Mouse (Mus musculus): ENCODE results near the gene Prdm16. TPM values are rescaled to one million over a fixed set of nuclear protein-coding genes. Genes with fewer than 3 reads are reported as not detected.

Prdm16 gene
- polyA plus RNA-seq, 1 experiment: not detected

DNA sequence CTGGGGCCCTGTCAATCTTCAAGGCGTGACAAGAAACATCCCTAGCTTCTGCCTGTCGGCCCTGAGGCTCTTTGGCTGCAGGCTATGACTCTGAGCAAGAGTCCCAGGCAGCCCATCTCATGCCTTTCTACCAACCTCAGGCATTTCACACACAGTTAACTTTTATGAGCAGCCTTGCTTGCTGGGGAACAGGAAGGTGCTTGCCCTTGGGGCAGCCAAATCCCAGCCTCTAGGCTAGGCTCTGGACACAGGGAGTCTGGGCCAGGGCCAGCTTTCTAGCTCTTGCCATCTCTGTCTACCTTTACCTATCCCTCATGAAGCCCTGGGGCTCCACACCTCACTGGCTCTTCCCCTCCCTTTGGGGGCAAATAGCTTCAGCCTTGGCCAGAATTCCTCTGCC lies 247.0 kb downstream of the Prdm16 start:
- no peak for TF ChIP-seq USF1 (IDR thresholded peaks at IDR 0.05; ENCODE audit: low read depth)
- TF ChIP-seq MYOD1 (IDR thresholded peaks at IDR 0.05; ENCODE audit: control insufficient read depth, insufficient read length, low read depth): no peak
- TF ChIP-seq CEBPB (IDR thresholded peaks at IDR 0.05; ENCODE audit: low read depth): no peak
- no peak for TF ChIP-seq FOSL1 (IDR thresholded peaks at IDR 0.05; ENCODE audit: insufficient read depth, low read length, poor library complexity, severe bottlenecking)
- no peak for TF ChIP-seq MAX (IDR thresholded peaks at IDR 0.05)
- no peak for TF ChIP-seq MYOG (IDR thresholded peaks at IDR 0.05; ENCODE audit: control insufficient read depth, extremely low read depth, insufficient read length)
- TF ChIP-seq CTCF (IDR thresholded peaks at IDR 0.05; ENCODE audit: control insufficient read depth, insufficient read depth, insufficient read length): no peak
- Histone ChIP-seq H3ac (ENCODE audit: control insufficient read depth, insufficient read length, low read depth) (no peak overlapping the region), H3K36me3 (ENCODE audit: control insufficient read depth, insufficient read depth) (no peaks in the 10 kb centered on the region), H3K79me3 (ENCODE audit: low read depth) (no peaks in the 10 kb centered on the region), H3K27me3 (ENCODE audit: control insufficient read depth, insufficient read depth, insufficient read length) (no peaks in the 10 kb centered on the region), H3K79me2 (ENCODE audit: control insufficient read depth, insufficient read depth) (no peaks in the 10 kb centered on the region), H3K4me3 (ENCODE audit: insufficient read depth, poor library complexity, severe bottlenecking) (no peak overlapping the region)

DNA sequence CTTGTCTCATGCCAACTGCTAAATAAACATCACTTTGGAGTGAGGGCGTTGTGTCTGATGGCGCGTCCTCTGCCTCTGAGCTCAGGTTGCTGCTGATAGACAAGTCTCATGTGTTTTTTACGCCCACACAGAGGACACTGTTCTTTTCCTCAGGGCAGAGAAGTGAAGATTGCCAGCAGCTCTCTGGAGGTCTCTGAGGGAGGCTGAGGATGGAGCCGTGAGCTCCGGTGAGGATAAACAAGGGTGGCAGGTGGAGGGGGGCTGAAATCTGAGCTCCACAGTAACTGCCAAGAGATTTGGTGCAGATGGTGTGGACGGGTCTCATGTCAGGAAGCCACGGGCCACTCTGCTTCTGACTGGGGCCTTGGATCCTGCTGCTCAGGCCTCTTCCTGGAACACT lies 249.9 kb downstream of the Prdm16 start:
- Histone ChIP-seq H3K79me2 (ENCODE audit: control insufficient read depth, insufficient read depth) (no peaks in the 10 kb centered on the region), H3ac (ENCODE audit: control insufficient read depth, insufficient read length, low read depth) (no peak overlapping the region), H3K4me3 (ENCODE audit: insufficient read depth, poor library complexity, severe bottlenecking) (no peak overlapping the region), H3K36me3 (ENCODE audit: control insufficient read depth, insufficient read depth) (no peaks in the 10 kb centered on the region), H3K27me3 (ENCODE audit: control insufficient read depth, insufficient read depth, insufficient read length) (no peaks in the 10 kb centered on the region), H3K79me3 (ENCODE audit: low read depth) (no peaks in the 10 kb centered on the region)
- no peak for TF ChIP-seq CEBPB (IDR thresholded peaks at IDR 0.05; ENCODE audit: low read depth)

DNA sequence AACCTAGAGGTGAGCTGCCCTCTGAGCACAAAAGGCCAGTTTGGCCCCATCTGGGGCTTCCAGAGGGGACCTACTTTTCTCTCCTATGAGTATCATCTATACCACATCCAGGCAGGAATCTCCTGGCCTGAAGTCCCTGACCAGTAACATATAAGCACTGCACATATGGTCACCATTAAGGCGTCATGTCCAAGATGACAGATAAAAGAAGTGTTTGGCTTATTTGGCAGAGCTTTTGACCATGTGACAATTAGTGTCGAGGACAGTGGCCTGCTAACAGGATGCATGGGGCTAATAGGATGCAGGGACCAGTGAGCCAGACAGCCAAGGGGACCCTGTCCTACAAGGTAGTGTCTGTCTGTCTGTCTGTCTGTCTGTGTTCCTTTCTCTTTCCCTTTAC lies 250.8 kb downstream of the Prdm16 start:
- TF ChIP-seq CEBPB (IDR thresholded peaks at IDR 0.05; ENCODE audit: low read depth) (no peak), CTCF (IDR thresholded peaks at IDR 0.05; ENCODE audit: control insufficient read depth, insufficient read depth, insufficient read length) (no peak), MYOD1 (IDR thresholded peaks at IDR 0.05; ENCODE audit: control insufficient read depth, insufficient read length, low read depth) (no peak), FOSL1 (IDR thresholded peaks at IDR 0.05; ENCODE audit: insufficient read depth, low read length, poor library complexity, severe bottlenecking) (no peak), USF1 (IDR thresholded peaks at IDR 0.05; ENCODE audit: low read depth) (no peak), MYOG (IDR thresholded peaks at IDR 0.05; ENCODE audit: control insufficient read depth, extremely low read depth, insufficient read length) (no peak), MAX (IDR thresholded peaks at IDR 0.05) (no peak)
- no peaks in the 10 kb centered on the region for H3K79me2 ChIP-seq (ENCODE audit: control insufficient read depth, insufficient read depth)

DNA sequence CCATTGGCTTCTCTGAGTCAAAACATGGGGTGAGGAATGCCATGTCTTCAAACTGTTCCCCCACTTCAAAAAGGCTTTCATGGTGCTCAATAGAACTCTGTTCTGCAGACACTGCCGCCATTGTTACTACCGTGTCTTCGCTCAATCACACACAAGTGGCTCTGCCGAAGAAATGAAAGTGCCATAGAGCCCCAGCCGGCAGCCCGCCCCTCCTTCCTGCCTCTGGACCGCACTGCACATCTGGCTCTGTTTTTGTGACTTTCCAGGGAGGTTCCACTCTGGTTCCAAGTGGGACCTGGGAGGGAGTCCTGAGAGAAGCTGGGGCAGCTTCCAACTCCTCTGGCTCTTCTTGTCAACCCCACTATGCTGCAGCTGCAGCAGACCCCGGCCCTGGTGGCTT lies 251.5 kb downstream of the Prdm16 start:
- Histone ChIP-seq H3K79me2 (ENCODE audit: control insufficient read depth, insufficient read depth) (no peaks in the 10 kb centered on the region), H3ac (ENCODE audit: control insufficient read depth, insufficient read length, low read depth) (no peak overlapping the region), H3K4me3 (ENCODE audit: insufficient read depth, poor library complexity, severe bottlenecking) (no peak overlapping the region), H3K79me3 (ENCODE audit: low read depth) (no peaks in the 10 kb centered on the region), H3K27me3 (ENCODE audit: control insufficient read depth, insufficient read depth, insufficient read length) (no peaks in the 10 kb centered on the region), H3K36me3 (ENCODE audit: control insufficient read depth, insufficient read depth) (no peaks in the 10 kb centered on the region)
- TF ChIP-seq MAX (IDR thresholded peaks at IDR 0.05) (no peak), CEBPB (IDR thresholded peaks at IDR 0.05; ENCODE audit: low read depth) (no peak)

More for the DNA sequence above, 250.8 kb downstream of the Prdm16 start:
- H3K4me3 ChIP-seq (ENCODE audit: insufficient read depth, poor library complexity, severe bottlenecking): no peak overlapping the region
- H3K36me3 ChIP-seq (ENCODE audit: control insufficient read depth, insufficient read depth): no peaks in the 10 kb centered on the region
- no peaks in the 10 kb centered on the region for H3K27me3 ChIP-seq (ENCODE audit: control insufficient read depth, insufficient read depth, insufficient read length)
- H3ac ChIP-seq (ENCODE audit: control insufficient read depth, insufficient read length, low read depth): no peak overlapping the region
- H3K79me3 ChIP-seq (ENCODE audit: low read depth): no peaks in the 10 kb centered on the region

DNA sequence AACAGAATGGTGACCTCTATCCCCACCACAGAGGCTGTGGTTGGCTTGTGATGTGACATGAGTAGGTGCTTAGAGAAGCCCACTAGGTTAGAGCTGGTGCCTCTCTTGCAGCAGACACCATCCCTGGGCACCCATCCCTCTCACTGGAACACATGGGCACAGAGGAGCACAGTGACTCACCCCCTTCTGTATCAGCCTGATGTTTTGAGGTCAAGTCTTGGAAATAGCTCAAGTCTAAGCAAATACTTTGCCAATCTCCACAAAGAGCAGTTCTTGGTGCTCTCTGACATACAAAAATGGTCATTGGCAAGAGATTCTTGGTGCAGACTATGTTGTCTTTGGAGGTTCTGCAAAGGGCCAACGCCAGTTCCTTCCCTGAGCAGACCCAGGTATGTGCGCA lies 257.8 kb downstream of the Prdm16 start:
- Histone ChIP-seq H3K27me3 (ENCODE audit: control insufficient read depth, insufficient read depth, insufficient read length) (no peaks in the 10 kb centered on the region), H3K4me3 (ENCODE audit: insufficient read depth, poor library complexity, severe bottlenecking) (no peak overlapping the region), H3ac (ENCODE audit: control insufficient read depth, insufficient read length, low read depth) (no peak overlapping the region), H3K79me2 (ENCODE audit: control insufficient read depth, insufficient read depth) (no peaks in the 10 kb centered on the region), H3K79me3 (ENCODE audit: low read depth) (no peaks in the 10 kb centered on the region), H3K36me3 (ENCODE audit: control insufficient read depth, insufficient read depth) (no peaks in the 10 kb centered on the region)
- no peak for TF ChIP-seq CEBPB (IDR thresholded peaks at IDR 0.05; ENCODE audit: low read depth)
- no peak for TF ChIP-seq MYOD1 (IDR thresholded peaks at IDR 0.05; ENCODE audit: control insufficient read depth, insufficient read length, low read depth)
- TF ChIP-seq MAX (IDR thresholded peaks at IDR 0.05): no peak
- no peak for TF ChIP-seq FOSL1 (IDR thresholded peaks at IDR 0.05; ENCODE audit: insufficient read depth, low read length, poor library complexity, severe bottlenecking)
- TF ChIP-seq USF1 (IDR thresholded peaks at IDR 0.05; ENCODE audit: low read depth): no peak
- TF ChIP-seq MYOG (IDR thresholded peaks at IDR 0.05; ENCODE audit: control insufficient read depth, extremely low read depth, insufficient read length): no peak
- no peak for TF ChIP-seq CTCF (IDR thresholded peaks at IDR 0.05; ENCODE audit: control insufficient read depth, insufficient read depth, insufficient read length)

DNA sequence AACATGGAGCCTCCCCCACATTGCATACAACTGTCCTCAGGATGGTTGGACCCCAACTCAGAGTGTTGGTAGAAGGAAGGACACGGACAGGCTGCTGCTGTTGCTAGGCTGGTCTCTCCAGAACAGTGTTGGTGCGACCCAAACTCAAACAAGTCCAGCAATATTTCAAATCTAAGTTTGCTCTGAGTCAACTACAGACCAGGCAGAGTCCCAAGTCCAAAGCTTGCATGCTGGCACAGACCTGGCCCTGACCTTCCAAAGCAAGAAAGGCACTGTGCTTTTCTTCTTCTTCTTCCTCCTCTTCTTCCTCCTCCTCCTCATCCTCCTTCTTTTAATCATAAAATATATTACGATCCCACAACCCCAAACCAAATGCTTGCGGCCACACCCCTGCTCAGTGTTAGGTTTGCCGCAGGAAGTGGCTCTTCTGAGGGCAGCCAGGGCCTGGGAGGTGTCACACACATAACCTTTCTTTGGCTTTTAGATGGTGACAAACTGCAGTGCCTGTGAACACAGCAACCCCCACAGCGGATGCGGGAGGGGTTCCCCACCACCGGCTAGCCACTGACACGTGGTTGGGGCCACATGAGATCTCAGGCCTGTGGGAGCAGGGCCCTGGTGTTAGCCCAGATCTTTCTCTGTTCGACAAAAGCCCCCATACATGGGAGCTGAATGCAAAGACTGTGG lies 260.6 kb downstream of the Prdm16 start:
- no peaks in the 10 kb centered on the region for H3K27me3 ChIP-seq (ENCODE audit: control insufficient read depth, insufficient read depth, insufficient read length)
- no peak overlapping the region for H3ac ChIP-seq (ENCODE audit: control insufficient read depth, insufficient read length, low read depth)
- no peaks in the 10 kb centered on the region for H3K79me3 ChIP-seq (ENCODE audit: low read depth)
- TF ChIP-seq USF1 (IDR thresholded peaks at IDR 0.05; ENCODE audit: low read depth): no peak
- TF ChIP-seq CTCF (IDR thresholded peaks at IDR 0.05; ENCODE audit: control insufficient read depth, insufficient read depth, insufficient read length): no peak
- TF ChIP-seq MYOG (IDR thresholded peaks at IDR 0.05; ENCODE audit: control insufficient read depth, extremely low read depth, insufficient read length): no peak
- TF ChIP-seq MYOD1 (IDR thresholded peaks at IDR 0.05; ENCODE audit: control insufficient read depth, insufficient read length, low read depth): no peak
- TF ChIP-seq MAX (IDR thresholded peaks at IDR 0.05): no peak
- TF ChIP-seq FOSL1 (IDR thresholded peaks at IDR 0.05; ENCODE audit: insufficient read depth, low read length, poor library complexity, severe bottlenecking): no peak
- no peak for TF ChIP-seq CEBPB (IDR thresholded peaks at IDR 0.05; ENCODE audit: low read depth)
- H3K4me3 ChIP-seq (ENCODE audit: insufficient read depth, poor library complexity, severe bottlenecking): no peak overlapping the region
- no peaks in the 10 kb centered on the region for H3K36me3 ChIP-seq (ENCODE audit: control insufficient read depth, insufficient read depth)
- H3K79me2 ChIP-seq (ENCODE audit: control insufficient read depth, insufficient read depth): no peaks in the 10 kb centered on the region

All from C2C12 (cell line).